Mouse (Mus musculus) midbrain, postnatal 0 days (tissue): ENCODE measurements around the gene Tubg2. TPM values are rescaled to one million over a fixed set of nuclear protein-coding genes. Genes with fewer than 3 reads are reported as not detected.

ENCODE experiments used
- ATAC-seq: fragments of 200-750 bp; cut with Nextera tagmentation; 2 replicates; pipeline ENCODE4 v1.8.0; 2017; ENCODE audit warnings: moderate number of reproducible peaks, mild to moderate bottlenecking, moderate TSS enrichment, moderate library complexity; ENCODE audit not compliant: low FRiP score
- DNase-seq: peaks from one replicate; pipeline ENCODE4 v3.0.0-alpha.2; 2015; ENCODE audit warnings: low spot score
- H3K27ac ChIP-seq: fragments of 300-500 bp; sonication (generic); 2 replicates; pipeline ENCODE4 v1.5.1; 2014; ENCODE audit warnings: low read depth, mild to moderate bottlenecking, low read length, mixed read lengths
- H3K27me3 ChIP-seq: fragments of 300-500 bp; sonication (generic); 2 replicates; pipeline ENCODE4 v1.6.1; 2014; ENCODE audit warnings: low read length, control low read depth, mixed read lengths; ENCODE audit not compliant: insufficient read depth
- H3K36me3 ChIP-seq: fragments of 300-500 bp; sonication (generic); 2 replicates; pipeline ENCODE4 v1.6.1; 2014; ENCODE audit warnings: low read length, control low read depth, mixed read lengths; ENCODE audit not compliant: insufficient read depth
- H3K4me1 ChIP-seq: fragments of 300-500 bp; sonication (generic); 2 replicates; pipeline ENCODE4 v1.6.1; 2014; ENCODE audit warnings: mild to moderate bottlenecking, control low read depth, antibody characterized with exemption, low read length, mixed read lengths; ENCODE audit not compliant: insufficient read depth
- H3K4me2 ChIP-seq: fragments of 300-500 bp; sonication (generic); 2 replicates; pipeline ENCODE4 v1.6.1; 2014; ENCODE audit warnings: low read depth, mild to moderate bottlenecking, low read length, mixed read lengths; ENCODE audit not compliant: poor library complexity, severe bottlenecking
- H3K4me3 ChIP-seq: fragments of 300-500 bp; sonication (generic); 2 replicates; pipeline ENCODE4 v1.5.1; 2014; ENCODE audit warnings: low read depth, mild to moderate bottlenecking, low read length, moderate library complexity
- H3K9ac ChIP-seq: fragments of 300-500 bp; sonication (generic); replicated peaks from 2 replicates; pipeline ENCODE4 v1.6.1; 2014; ENCODE audit warnings: mild to moderate bottlenecking, low read length, moderate library complexity, mixed read lengths; ENCODE audit not compliant: poor library complexity, severe bottlenecking
- H3K9me3 ChIP-seq: fragments of 300-500 bp; sonication (generic); 2 replicates; pipeline ENCODE4 v1.6.1; 2016; ENCODE audit warnings: low read length, control low read depth
- CTCF ChIP-seq: IDR thresholded peaks from 2 replicates; pipeline ENCODE4 v1.5.1; 2016; ENCODE audit warnings: antibody characterized with exemption, mild to moderate bottlenecking
- WGBS: fragments of 180-500 bp; shearing (Covaris S2); extraction: QIAGEN DNeasy Blood & Tissue Kit; methylation state at CpG from one replicate; pipeline ENCODE4 v1.1.7; 2014; 5-methylcytosine and 5-hydroxymethylcytosine counted together
- polyA plus RNA-seq: library from polyadenylated mRNA; unstranded; fragments of >200 nt; fragmentation: Nextera tagmentation; extraction: Ambion mirVana; gene quantifications from 2 replicates; pipeline ENCODE4 v1.2.1, GENCODE M21; 2015
- total RNA-seq: library from RNA; depleted of rRNA; stranded (reverse); fragments of >200 nt; gene quantifications from 2 replicates; pipeline ENCODE4 v1.2.3, GENCODE M21; 2014

The Tubg2 gene
- total and polyA plus RNA-seq, 2 experiments from 2014 or later = 40.6 to 86.1 TPM

DNA sequence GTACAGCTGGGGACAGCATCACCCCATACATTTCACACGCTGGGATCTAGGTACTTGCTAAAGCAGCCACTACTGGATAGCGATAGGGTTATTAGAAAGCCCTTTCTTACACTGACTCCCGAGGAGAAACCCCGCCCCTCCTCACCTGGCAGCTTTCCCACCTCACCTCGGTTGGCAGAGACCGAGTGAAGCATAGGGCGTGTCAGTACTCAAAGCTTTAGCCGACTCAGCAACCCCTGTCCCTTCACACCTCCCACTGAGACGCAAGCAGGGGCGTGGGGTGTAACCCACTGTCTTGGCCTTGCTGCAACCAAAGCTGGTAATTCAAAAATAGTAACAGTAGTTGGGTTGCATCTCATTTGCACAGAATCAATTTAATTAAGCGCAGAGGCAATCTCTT, 17.4 kb downstream of the Tubg2 start:
- Histone ChIP-seq H3K4me1 (peaks cover 29% of the 10 kb centered on the region), H3K9me3 (no peaks in the 10 kb centered on the region), H3K9ac (no peak overlapping the region), H3K4me3 (no peak overlapping the region), H3K36me3 (no peaks in the 10 kb centered on the region), H3K27me3 (peaks cover 11% of the 10 kb centered on the region), H3K27ac (no peak overlapping the region), H3K4me2 (peak overlapping the region; percentile 61)
- ATAC-seq = no peak
- TF ChIP-seq CTCF = no peak
- DNase-seq = no peak
- 9% methylated on average over 11 of the region's 11 CpGs for WGBS

DNA sequence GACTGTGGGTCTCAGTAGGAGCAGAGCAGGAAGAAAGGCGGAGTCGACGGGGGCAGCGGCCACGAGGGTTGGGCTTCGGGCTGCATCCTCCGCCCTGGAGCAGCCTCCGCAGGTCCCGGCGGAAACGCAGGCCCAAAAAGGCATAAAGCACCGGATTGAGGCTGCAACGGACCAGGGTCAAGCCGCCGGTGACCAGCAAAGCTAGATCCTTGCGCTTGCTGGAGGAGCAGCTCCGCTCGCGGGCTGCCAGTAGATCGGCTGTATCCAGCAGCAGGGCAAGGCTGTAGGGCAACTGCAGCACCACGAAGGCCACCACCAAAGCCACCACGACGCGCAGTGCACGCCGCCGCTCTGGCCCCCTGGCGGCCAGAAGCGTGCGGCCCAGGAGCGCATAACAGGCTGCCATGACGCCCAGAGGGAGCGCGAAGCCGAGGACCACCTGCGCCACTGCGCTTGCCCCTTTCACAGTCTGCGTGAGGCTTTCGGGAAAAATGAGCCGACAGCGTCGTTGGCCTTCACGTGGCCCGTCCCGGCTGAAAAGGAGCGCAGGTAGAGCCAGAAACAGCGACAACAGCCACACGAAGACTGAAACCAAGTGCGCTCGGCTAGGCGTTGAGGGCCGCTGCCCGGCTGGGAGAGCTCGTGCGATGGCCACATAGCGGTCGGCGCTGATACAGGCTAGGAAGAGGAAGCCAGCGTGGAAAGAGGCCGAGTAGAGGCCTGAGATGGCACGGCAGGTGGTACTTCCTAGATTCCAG, 18.1 kb downstream of the Tubg2 start:
- DNase-seq (peak; percentile 80), ATAC-seq (peak; percentile 36; the same call in 1 of the 2 replicates)
- Histone ChIP-seq H3K9ac (peak overlapping the region; percentile 54), H3K36me3 (no peaks in the 10 kb centered on the region), H3K4me3 (peak overlapping the region; percentile 30), H3K4me1 (peaks cover 31% of the 10 kb centered on the region), H3K9me3 (no peaks in the 10 kb centered on the region), H3K27ac (peak overlapping the region; percentile 55), H3K4me2 (peak overlapping the region; percentile 61), H3K27me3 (peaks cover 8% of the 10 kb centered on the region; the same call in 1 of the 2 replicates)
- WGBS = 1% methylated on average over 61 of the region's 61 CpGs
- peak; percentile 90 for TF ChIP-seq CTCF

DNA sequence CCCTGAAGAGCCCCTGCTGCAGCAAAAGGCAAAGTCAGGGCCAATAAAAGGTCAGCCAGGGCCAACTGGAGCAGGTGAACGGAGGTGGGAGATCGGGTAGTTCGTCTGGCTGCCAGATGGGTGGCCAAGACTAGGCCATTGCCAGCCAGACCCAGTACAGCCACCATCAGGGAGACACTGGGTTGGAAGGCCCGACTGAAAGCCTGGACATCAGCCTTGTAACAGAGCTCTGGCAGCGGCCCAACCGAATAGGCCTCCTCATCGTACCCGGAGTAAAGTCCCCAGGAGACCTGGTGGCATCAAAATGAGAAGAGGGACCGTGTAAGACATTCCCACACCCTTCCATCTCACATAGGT, 18.7 kb downstream of the Tubg2 start:
- DNase-seq = no peak
- Histone ChIP-seq H3K36me3 (no peaks in the 10 kb centered on the region), H3K9me3 (no peaks in the 10 kb centered on the region), H3K4me3 (peak overlapping the region; percentile 30), H3K27ac (peak overlapping the region; percentile 55), H3K27me3 (0 out of 2 replicates have a peak, but pooled peaks cover 7% of the 10 kb centered on the region), H3K4me2 (peak overlapping the region; percentile 61), H3K4me1 (peaks cover 31% of the 10 kb centered on the region), H3K9ac (peak overlapping the region; percentile 54)
- WGBS = 28% methylated on average over 9 of the region's 9 CpGs
- no peak for ATAC-seq
- TF ChIP-seq CTCF = no peak

DNA sequence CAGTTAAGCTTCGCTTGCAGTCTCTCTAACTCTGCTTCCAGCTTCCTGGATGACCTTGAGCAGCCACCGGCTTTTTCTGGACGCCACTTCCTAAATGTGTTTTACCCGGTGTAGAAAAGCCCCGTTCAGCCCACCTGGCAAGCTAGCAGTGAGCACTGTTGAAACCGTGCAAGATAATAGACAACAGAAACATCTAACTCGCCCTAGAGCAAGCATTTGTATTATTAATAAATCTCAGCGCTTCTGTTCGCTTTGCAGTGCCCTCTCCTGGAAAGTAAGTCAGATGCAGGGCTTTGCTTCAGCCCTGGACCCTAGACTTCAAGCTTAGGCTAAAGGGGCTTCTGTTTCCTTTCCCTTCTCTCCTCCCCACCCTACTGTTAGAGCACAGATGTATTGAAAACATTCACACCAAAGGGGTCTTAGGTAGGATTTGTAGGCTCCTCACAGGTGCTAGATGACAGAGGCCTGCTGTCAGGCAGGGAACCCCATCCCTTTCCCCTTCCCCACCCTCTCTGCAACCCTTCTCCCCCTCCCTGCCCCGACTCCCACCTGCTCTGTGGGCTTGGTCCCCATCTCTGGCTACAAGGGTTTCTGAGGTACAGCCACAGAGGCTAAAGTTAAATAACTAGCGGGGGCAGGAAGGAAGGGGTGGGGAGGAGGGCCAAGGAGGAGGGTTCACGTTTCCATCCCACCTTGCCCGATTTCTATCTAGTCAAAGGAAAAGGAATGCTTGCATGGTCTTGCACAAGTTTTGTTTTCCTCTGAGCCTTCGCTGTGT, 19.3 kb downstream of the Tubg2 start, which contains the start of gene Ccr10:
Gene Ccr10, minus strand, starts transcription at position 593 of the 778 bp plus-strand sequence.
- H3K4me3 ChIP-seq = peak within 1 kb of the TSS; percentile 48
- DNase-seq = peak; percentile 70
- peaks cover 26% of the 10 kb centered on the region for H3K4me1 ChIP-seq
- H3K36me3 ChIP-seq = no peaks in the 10 kb centered on the region
- H3K9ac ChIP-seq = peak within 1 kb of the TSS; percentile 66
- H3K9me3 ChIP-seq = no peaks in the 10 kb centered on the region
- 18% methylated on average over 14 of the region's 14 CpGs for WGBS
- H3K4me2 ChIP-seq = peak within 1 kb of the TSS; percentile 61
- ATAC-seq = no peak
- peak; percentile 75 for TF ChIP-seq CTCF
- peak within 1 kb of the TSS; percentile 67 for H3K27ac ChIP-seq
- 0 out of 2 replicates have a peak, but pooled peaks cover 7% of the 10 kb centered on the region for H3K27me3 ChIP-seq

DNA sequence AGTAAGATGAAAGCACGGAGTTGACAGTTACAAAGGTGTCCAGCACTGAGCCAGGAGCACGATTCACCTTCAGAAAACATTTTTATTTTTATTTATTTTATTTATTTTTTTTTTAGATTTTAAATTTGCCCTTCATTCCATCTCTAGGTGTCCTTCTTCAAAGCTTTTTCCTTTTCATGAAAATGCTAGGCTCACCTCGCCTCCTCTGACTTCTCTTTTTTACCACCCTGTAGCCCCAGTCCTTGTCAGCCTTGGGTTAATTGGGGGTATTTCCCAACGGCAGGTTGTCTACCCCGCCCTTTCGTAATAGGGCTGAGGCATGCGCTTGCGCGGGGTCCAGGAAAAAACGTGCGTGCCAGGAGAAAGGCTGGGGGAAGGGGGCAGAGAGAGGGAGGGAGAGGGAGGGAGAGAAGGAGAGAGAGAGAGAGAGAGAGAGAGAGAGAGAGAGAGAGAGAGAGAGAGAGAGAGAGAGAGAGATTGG, 20.0 kb downstream of the Tubg2 start:
- 9% methylated on average over 11 of the region's 11 CpGs for WGBS
- H3K4me1 ChIP-seq = peaks cover 26% of the 10 kb centered on the region
- H3K9ac ChIP-seq = peak overlapping the region; percentile 66

More for the DNA sequence above, 20.0 kb downstream of the Tubg2 start:
- peak; percentile 81 for DNase-seq
- Histone ChIP-seq H3K4me2 (peak overlapping the region; percentile 53), H3K9me3 (no peaks in the 10 kb centered on the region), H3K27me3 (0 out of 2 replicates have a peak, but pooled peaks cover 7% of the 10 kb centered on the region), H3K4me3 (peak overlapping the region; percentile 48), H3K27ac (peak overlapping the region; percentile 67), H3K36me3 (no peaks in the 10 kb centered on the region)
- TF ChIP-seq CTCF = no peak
- no peak for ATAC-seq
